Mouse (Mus musculus) ES-E14 (cell line): Measurements from ENCODE around the gene Glod4. TPM values are rescaled to one million over a fixed set of nuclear protein-coding genes. Genes with fewer than 3 reads are reported as not detected.

Source experiments
- DNase-seq: peaks from one replicate; pipeline ENCODE4 v3.0.0-alpha.2; 2013; ENCODE audit warnings: low read depth, low spot score
- H3K27ac ChIP-seq: 2 replicates; pipeline ENCODE4 v1.5.1; 2012; ENCODE audit warnings: low read depth, mild to moderate bottlenecking, low read length, moderate library complexity, mixed read lengths; ENCODE audit not compliant: poor library complexity, insufficient read depth, severe bottlenecking
- H3K36me3 ChIP-seq: 2 replicates; pipeline ENCODE4 v1.6.1; 2012; ENCODE audit warnings: mild to moderate bottlenecking, low read length, moderate library complexity, mixed read lengths; ENCODE audit not compliant: control insufficient read depth, poor library complexity, insufficient read depth, severe bottlenecking
- H3K4me1 ChIP-seq, 2 experiments: fragments of 150-350 bp in 1 of 2; sonication (generic) in 1 of 2; 2 replicates each; pipeline ENCODE4 v1.6.1; 2012; ENCODE audit warnings: low read length in 2 of 2, mild to moderate bottlenecking in 1 of 2, mixed read lengths in 1 of 2; ENCODE audit not compliant: control insufficient read depth in 2 of 2, insufficient read depth in 2 of 2, poor library complexity in 1 of 2
- H3K4me3 ChIP-seq, 2 experiments: fragments of 150-350 bp in 1 of 2; sonication (generic) in 1 of 2; 2 replicates each; pipeline ENCODE4 v1.5.1; 2012; ENCODE audit warnings: low read length in 2 of 2, low read depth in 1 of 2, mild to moderate bottlenecking in 1 of 2, mixed read lengths in 1 of 2; ENCODE audit not compliant: insufficient read depth in 1 of 2, poor library complexity in 1 of 2, severe bottlenecking in 1 of 2
- H3K9ac ChIP-seq: 2 replicates; pipeline ENCODE4 v1.6.1; 2012; ENCODE audit warnings: low read depth, mild to moderate bottlenecking, low read length, mixed read lengths; ENCODE audit not compliant: poor library complexity, insufficient read depth, severe bottlenecking
- H3K9me3 ChIP-seq: fragments of 150-350 bp; sonication (generic); 2 replicates; pipeline ENCODE4 v1.6.1; 2012; ENCODE audit warnings: low read depth, mild to moderate bottlenecking, low read length; ENCODE audit not compliant: control insufficient read depth, insufficient read depth
- CHD2 ChIP-seq: IDR thresholded peaks from 2 replicates; pipeline ENCODE4 v1.6.1; 2014; ENCODE audit warnings: mild to moderate bottlenecking, low read depth, low read length, inconsistent platforms
- HCFC1 ChIP-seq: IDR thresholded peaks from 2 replicates; pipeline ENCODE4 v1.6.1; 2012; ENCODE audit warnings: low read length, inconsistent platforms, borderline replicate concordance; ENCODE audit not compliant: insufficient read depth
- MAFK ChIP-seq: IDR thresholded peaks from 2 replicates; pipeline ENCODE4 v1.6.1; 2014; ENCODE audit warnings: mild to moderate bottlenecking, low read depth, low read length, inconsistent platforms; ENCODE audit not compliant: insufficient read depth
- ZC3H11A ChIP-seq: IDR thresholded peaks from 2 replicates; pipeline ENCODE4 v1.6.1; 2012; ENCODE audit warnings: low read depth, mild to moderate bottlenecking, inconsistent platforms, low read length, borderline replicate concordance
- ZNF384 ChIP-seq: IDR thresholded peaks from 2 replicates; pipeline ENCODE4 v1.6.1; 2012; ENCODE audit warnings: low read depth, low read length, inconsistent platforms
- in situ Hi-C, 2 experiments: fragments of 600-800 bp; cut with MboI; formaldehyde crosslinking; loops; one replicate each; pipeline ENCODE4 v1.15.1; 2025; ENCODE audit warnings: low sequenced_read_pairs in 2 of 2, inconsistent platforms in 1 of 2; ENCODE audit not compliant: unreplicated experiment in 2 of 2
- total RNA-seq: library from RNA; depleted of rRNA; stranded (reverse); fragments of 300-350 nt; gene quantifications from 2 replicates; pipeline ENCODE4 v1.2.3, GENCODE M21; 2012

Glod4 gene
- total RNA-seq, 1 experiment = 65.5 TPM

- Histone ChIP-seq H3K36me3 (peaks cover 12% of the 10 kb centered on the region; the same call in 1 of the 2 replicates), H3K4me3 (no peak overlapping the region), H3K4me1 (no peaks in the 10 kb centered on the region), H3K9ac (no peak overlapping the region), H3K27ac (no peak overlapping the region), H3K9me3 (no peaks in the 10 kb centered on the region)
- in situ Hi-C loops = no loop called here
- no peak for DNase-seq
- no peak for TF ChIP-seq CHD2
- no peak for TF ChIP-seq ZC3H11A
- TF ChIP-seq HCFC1 = no peak
- TF ChIP-seq MAFK = no peak
- no peak for TF ChIP-seq ZNF384
Observed at GRCm38 (mm10) chr11:76272440-76272839, 28.9 kb upstream of the Glod4 start.

- H3K27ac ChIP-seq = no peak overlapping the region
- peaks cover 8% of the 10 kb centered on the region; the same call in 1 of the 2 replicates for H3K36me3 ChIP-seq
- H3K9ac ChIP-seq = no peak overlapping the region
- no peak for TF ChIP-seq ZNF384
- no peak for TF ChIP-seq MAFK
- TF ChIP-seq ZC3H11A = no peak
- TF ChIP-seq HCFC1 = no peak
- TF ChIP-seq CHD2 = no peak
- no peak for DNase-seq
- no peak overlapping the region for H3K4me3 ChIP-seq
- in situ Hi-C loops = no loop called here
- peaks cover 0 to under 1% of the 10 kb centered on the region in 2 experiments; a peak in 2 of 4 replicates for H3K4me1 ChIP-seq
- H3K9me3 ChIP-seq = no peaks in the 10 kb centered on the region
Observed at GRCm38 (mm10) chr11:76268521-76269065, 25.1 kb upstream of the Glod4 start.

GRCm38 (mm10) chr11:76268001-76268459, 24.5 kb upstream of the Glod4 start:
- Histone ChIP-seq H3K36me3 (peaks cover 3% of the 10 kb centered on the region; the same call in 1 of the 2 replicates), H3K9ac (no peak overlapping the region)
- in situ Hi-C loops = no loop called here

GRCm38 (mm10) chr11:76267550-76267949, 24.0 kb upstream of the Glod4 start:
- in situ Hi-C loops = no loop called here
- no peak for DNase-seq
- no peak overlapping the region for H3K27ac ChIP-seq
- H3K9ac ChIP-seq = no peak overlapping the region
- H3K9me3 ChIP-seq = no peaks in the 10 kb centered on the region
- H3K36me3 ChIP-seq = no peaks in the 10 kb centered on the region; the same call in 1 of the 2 replicates
- peaks cover 0 to 10% of the 10 kb centered on the region in 2 experiments; a peak in 3 of 4 replicates for H3K4me1 ChIP-seq
- TF ChIP-seq CHD2 (no peak), ZC3H11A (no peak), HCFC1 (no peak), MAFK (no peak), ZNF384 (no peak)
- H3K4me3 ChIP-seq = no peak overlapping the region

More at GRCm38 (mm10) chr11:76268001-76268459, 24.5 kb upstream of the Glod4 start:
- no peak for DNase-seq
- no peak for TF ChIP-seq ZNF384
- TF ChIP-seq MAFK = no peak
- no peak for TF ChIP-seq CHD2
- TF ChIP-seq ZC3H11A = no peak
- TF ChIP-seq HCFC1 = no peak
- Histone ChIP-seq H3K9me3 (no peaks in the 10 kb centered on the region), H3K27ac (no peak overlapping the region), H3K4me3 (no peak overlapping the region), H3K4me1 (peaks cover 0 to 6% of the 10 kb centered on the region in 2 experiments; a peak in 3 of 4 replicates)
